Mouse (Mus musculus) ES-E14 (cell line): ENCODE results near the gene Ank3.

Source experiments
- HCFC1 ChIP-seq: IDR thresholded peaks from 2 replicates; pipeline ENCODE4 v1.6.1; 2012; ENCODE audit warnings: low read length, inconsistent platforms, borderline replicate concordance; ENCODE audit not compliant: insufficient read depth
- ZNF384 ChIP-seq: IDR thresholded peaks from 2 replicates; pipeline ENCODE4 v1.6.1; 2012; ENCODE audit warnings: low read depth, low read length, inconsistent platforms

DNA sequence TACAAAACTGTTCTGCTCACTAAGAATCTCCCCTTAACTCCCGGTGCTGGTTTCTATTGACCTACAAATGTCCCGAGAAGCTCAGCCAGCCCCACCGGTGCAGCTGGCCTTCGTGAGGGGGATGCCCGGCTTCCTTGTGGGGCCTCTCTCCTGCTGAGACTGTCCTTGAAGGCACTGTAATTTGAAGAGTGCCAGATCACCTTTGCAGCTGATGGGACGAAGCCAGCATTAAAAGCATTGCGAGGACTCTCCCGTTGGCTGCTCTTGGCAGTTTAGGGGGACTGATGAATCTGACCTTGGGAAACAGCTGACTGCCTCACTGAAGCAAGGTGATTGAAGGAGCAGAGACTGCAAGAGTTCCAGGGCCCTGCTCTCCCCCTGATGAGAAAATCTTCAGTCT, 464.3 kb downstream of the Ank3 start:
- TF ChIP-seq ZNF384 (no peak), HCFC1 (no peak)
